Mouse (Mus musculus): ENCODE results near the gene Vmn2r50.
"Not testable (repeated sequence)": the region's sequence is repeated elsewhere in the genome, so short reads cannot be mapped to it uniquely, and the experiment has no call there.

The Vmn2r50 gene

DNA sequence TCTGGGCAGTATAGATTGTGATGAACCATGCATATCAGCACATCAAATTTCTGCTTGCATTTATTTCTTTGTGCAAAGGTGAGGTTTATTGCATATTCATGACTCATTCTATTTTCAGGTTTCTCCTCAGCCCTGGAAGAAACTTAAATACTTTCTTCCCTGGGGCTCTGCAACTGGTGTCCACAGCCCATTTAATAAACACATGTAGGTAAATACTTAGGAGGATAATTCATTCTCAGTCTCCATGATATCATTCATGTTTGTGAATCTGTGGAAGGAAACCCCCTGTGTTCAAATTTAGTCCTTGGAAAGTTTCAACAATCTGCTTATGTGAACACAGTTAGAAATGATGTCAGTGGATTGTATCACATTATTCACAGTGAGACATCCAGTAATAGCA is at the start of gene Vmn2r50:
Gene Vmn2r50 (minus strand): TSS at position 101 of the 400 bp plus-strand sequence.
- DNase-seq (ENCODE audit: low spot score), result not testable (repeated sequence)

GRCm38 (mm10) chr7:9992157-9992556 is 60.9 kb downstream of the Vmn2r50 start, which contains the start of gene Vmn2r49:
Gene Vmn2r49 (minus strand): TSS chr7:9992257.
- not testable (repeated sequence) for DNase-seq (ENCODE audit: low spot score)
